Mouse (Mus musculus) kidney, embryonic 15.5 days (tissue): Measurements from ENCODE around the gene Ninj1. TPM values are rescaled to one million over a fixed set of nuclear protein-coding genes. Genes with fewer than 3 reads are reported as not detected.

Experiments used
- ATAC-seq: fragments of 200-750 bp; cut with Nextera tagmentation; replicated peaks from 2 replicates; pipeline ENCODE4 v1.8.0; 2017; ENCODE audit warnings: moderate TSS enrichment; ENCODE audit not compliant: low FRiP score
- H3K27ac ChIP-seq: fragments of 300-500 bp; sonication (generic); 2 replicates; pipeline ENCODE4 v1.5.1; 2015; ENCODE audit warnings: mild to moderate bottlenecking, inconsistent platforms
- H3K27me3 ChIP-seq: fragments of 300-500 bp; sonication (generic); 2 replicates; pipeline ENCODE4 v1.6.1; 2015; ENCODE audit warnings: inconsistent platforms
- H3K36me3 ChIP-seq: fragments of 300-500 bp; sonication (generic); 2 replicates; pipeline ENCODE4 v1.6.1; 2015; ENCODE audit warnings: inconsistent platforms
- H3K4me1 ChIP-seq: fragments of 300-500 bp; sonication (generic); 2 replicates; pipeline ENCODE4 v1.6.1; 2015; ENCODE audit warnings: inconsistent platforms
- H3K4me2 ChIP-seq: fragments of 300-500 bp; sonication (generic); 2 replicates; pipeline ENCODE4 v1.6.1; 2015; ENCODE audit warnings: moderate library complexity, mild to moderate bottlenecking, inconsistent platforms
- H3K4me3 ChIP-seq: fragments of 300-500 bp; sonication (generic); replicated peaks from 2 replicates; pipeline ENCODE4 v1.5.1; 2015; ENCODE audit warnings: mild to moderate bottlenecking, inconsistent platforms
- H3K9ac ChIP-seq: fragments of 300-500 bp; sonication (generic); 2 replicates; pipeline ENCODE4 v1.6.1; 2015; ENCODE audit warnings: mild to moderate bottlenecking, inconsistent platforms
- H3K9me3 ChIP-seq: fragments of 300-500 bp; sonication (generic); replicated peaks from 2 replicates; pipeline ENCODE4 v1.6.1; 2016; ENCODE audit warnings: inconsistent platforms
- WGBS: fragments of 180-500 bp; shearing (Covaris S2); methylation state at CpG from one replicate; pipeline ENCODE4 v1.1.7; 2015; ENCODE audit warnings: mixed read lengths; 5-methylcytosine and 5-hydroxymethylcytosine counted together
- polyA plus RNA-seq: library from polyadenylated mRNA; unstranded; fragments of >200 nt; fragmentation: Nextera tagmentation; extraction: Ambion mirVana; gene quantifications from 2 replicates; pipeline ENCODE4 v1.2.1, GENCODE M21; 2015

The Ninj1 gene
- 57.5 and 59.8 TPM in 2 replicates for polyA plus RNA-seq

- WGBS: under 1% methylated on average over 80 of the region's 87 CpGs
- peak within 1 kb of the TSS; percentile 84 for H3K4me3 ChIP-seq
- H3K9ac ChIP-seq: peak within 1 kb of the TSS; percentile 83
- ATAC-seq: peak; percentile 93
- peaks cover 58% of the 10 kb centered on the region for H3K4me1 ChIP-seq
- H3K4me2 ChIP-seq: peak within 1 kb of the TSS; percentile 97
- no peaks in the 10 kb centered on the region for H3K27me3 ChIP-seq
- H3K27ac ChIP-seq: peak within 1 kb of the TSS; percentile 82
- no peaks in the 10 kb centered on the region for H3K9me3 ChIP-seq
- H3K36me3 ChIP-seq: no peaks in the 10 kb centered on the region
Measured at GRCm38 (mm10) chr13:49187288-49188218, at the start of gene Ninj1. Ninj1 (plus strand) TSS chr13:49187485.

- ATAC-seq: 0 out of 2 replicates have a peak, but pooled peaks have one; percentile 29
- Histone ChIP-seq H3K27me3 (peaks cover 17% of the 10 kb centered on the region), H3K27ac (no peak overlapping the region), H3K4me3 (no peak overlapping the region), H3K4me1 (peaks cover 13% of the 10 kb centered on the region), H3K4me2 (no peak overlapping the region), H3K9me3 (no peaks in the 10 kb centered on the region), H3K9ac (no peak overlapping the region), H3K36me3 (no peaks in the 10 kb centered on the region)
- WGBS: 53% methylated on average over 4 of the region's 4 CpGs
Measured at GRCm38 (mm10) chr13:49140567-49140966, 46.7 kb upstream of the Ninj1 start.

- Histone ChIP-seq H3K4me1 (peaks cover 32% of the 10 kb centered on the region), H3K4me3 (no peak overlapping the region), H3K27me3 (peaks cover 35% of the 10 kb centered on the region), H3K4me2 (no peak overlapping the region), H3K9ac (no peak overlapping the region), H3K9me3 (no peaks in the 10 kb centered on the region), H3K36me3 (no peaks in the 10 kb centered on the region), H3K27ac (no peak overlapping the region)
- 71% methylated on average over 5 of the region's 5 CpGs for WGBS
- ATAC-seq: no peak
Measured at GRCm38 (mm10) chr13:49142396-49142795, 44.9 kb upstream of the Ninj1 start.

- WGBS: 93% methylated on average over 7 of the region's 7 CpGs
- Histone ChIP-seq H3K4me3 (no peak overlapping the region), H3K27ac (no peak overlapping the region), H3K9ac (no peak overlapping the region), H3K36me3 (no peaks in the 10 kb centered on the region), H3K4me2 (no peak overlapping the region), H3K27me3 (peaks cover 45% of the 10 kb centered on the region), H3K9me3 (no peaks in the 10 kb centered on the region), H3K4me1 (peaks cover 41% of the 10 kb centered on the region)
- ATAC-seq: no peak
Measured at GRCm38 (mm10) chr13:49143323-49143722, 44.0 kb upstream of the Ninj1 start.

- no peak overlapping the region for H3K4me2 ChIP-seq
- H3K4me1 ChIP-seq: peaks cover 46% of the 10 kb centered on the region
- no peak overlapping the region for H3K27ac ChIP-seq
- peaks cover 56% of the 10 kb centered on the region for H3K27me3 ChIP-seq
- ATAC-seq: no peak
- H3K4me3 ChIP-seq: no peak overlapping the region
- WGBS: 70% methylated on average over 6 of the region's 6 CpGs
- no peak overlapping the region for H3K9ac ChIP-seq
- no peaks in the 10 kb centered on the region for H3K9me3 ChIP-seq
- H3K36me3 ChIP-seq: no peaks in the 10 kb centered on the region
Measured at GRCm38 (mm10) chr13:49144451-49144850, 42.8 kb upstream of the Ninj1 start.

- Histone ChIP-seq H3K27me3 (peaks cover 64% of the 10 kb centered on the region), H3K9ac (no peak overlapping the region), H3K4me3 (no peak overlapping the region), H3K4me2 (peak overlapping the region; percentile 99; the same call in 1 of the 2 replicates), H3K4me1 (peaks cover 44% of the 10 kb centered on the region), H3K27ac (no peak overlapping the region), H3K9me3 (no peaks in the 10 kb centered on the region), H3K36me3 (no peaks in the 10 kb centered on the region)
- 39% methylated on average over 7 of the region's 7 CpGs for WGBS
- no peak for ATAC-seq
Measured at GRCm38 (mm10) chr13:49145396-49145795, 41.9 kb upstream of the Ninj1 start.

- no peaks in the 10 kb centered on the region for H3K9me3 ChIP-seq
- no peak for ATAC-seq
- 24% methylated on average over 17 of the region's 17 CpGs for WGBS
- peaks cover 41% of the 10 kb centered on the region for H3K4me1 ChIP-seq
- no peak overlapping the region for H3K27ac ChIP-seq
- H3K4me2 ChIP-seq: peak overlapping the region; percentile 99
- H3K36me3 ChIP-seq: no peaks in the 10 kb centered on the region
- peak overlapping the region; percentile 73 for H3K4me3 ChIP-seq
- peak overlapping the region; percentile 67; the same call in 1 of the 2 replicates for H3K9ac ChIP-seq
- peaks cover 68% of the 10 kb centered on the region for H3K27me3 ChIP-seq
Measured at GRCm38 (mm10) chr13:49146040-49146697, 41.1 kb upstream of the Ninj1 start.

- Histone ChIP-seq H3K27me3 (peaks cover 68% of the 10 kb centered on the region), H3K9ac (peak overlapping the region; percentile 67), H3K4me2 (peak overlapping the region; percentile 99), H3K4me1 (peaks cover 41% of the 10 kb centered on the region), H3K9me3 (no peaks in the 10 kb centered on the region), H3K36me3 (no peaks in the 10 kb centered on the region), H3K4me3 (peak overlapping the region; percentile 73), H3K27ac (no peak overlapping the region)
- no peak; the same call in 1 of the 2 replicates for ATAC-seq
- 0% methylated on average over 43 of the region's 44 CpGs for WGBS
Measured at GRCm38 (mm10) chr13:49146698-49147006, 40.6 kb upstream of the Ninj1 start.

- H3K4me1 ChIP-seq: peaks cover 41% of the 10 kb centered on the region
- peak; percentile 74 for ATAC-seq
- peak overlapping the region; percentile 99 for H3K4me2 ChIP-seq
- H3K36me3 ChIP-seq: no peaks in the 10 kb centered on the region
- H3K4me3 ChIP-seq: peak overlapping the region; percentile 73
- WGBS: under 1% methylated on average over 95 of the region's 98 CpGs
- H3K27ac ChIP-seq: no peak overlapping the region
- peak overlapping the region; percentile 67 for H3K9ac ChIP-seq
- H3K27me3 ChIP-seq: peaks cover 68% of the 10 kb centered on the region
- H3K9me3 ChIP-seq: no peaks in the 10 kb centered on the region
Measured at GRCm38 (mm10) chr13:49147007-49147857, 40.1 kb upstream of the Ninj1 start.

- Histone ChIP-seq H3K9ac (peak within 1 kb of the TSS; percentile 67), H3K4me3 (peak within 1 kb of the TSS; percentile 73), H3K27me3 (peaks cover 68% of the 10 kb centered on the region), H3K36me3 (no peaks in the 10 kb centered on the region), H3K4me2 (peak within 1 kb of the TSS; percentile 99), H3K9me3 (no peaks in the 10 kb centered on the region), H3K27ac (0 out of 2 replicates have a peak within 1 kb of the TSS, but pooled peaks have one; percentile 22), H3K4me1 (peaks cover 41% of the 10 kb centered on the region)
- WGBS: under 1% methylated on average over 43 of the region's 43 CpGs
- peak; percentile 75 for ATAC-seq
Measured at GRCm38 (mm10) chr13:49147858-49148226, 39.4 kb upstream of the Ninj1 start, which contains the start of gene Wnk2. Wnk2 (minus strand) TSS chr13:49148014.

- Histone ChIP-seq H3K9me3 (no peaks in the 10 kb centered on the region), H3K9ac (no peak overlapping the region), H3K4me1 (peaks cover 44% of the 10 kb centered on the region), H3K4me2 (peak overlapping the region; percentile 99; the same call in 1 of the 2 replicates), H3K27ac (0 out of 2 replicates have a peak overlapping the region, but pooled peaks have one; percentile 22), H3K27me3 (peaks cover 68% of the 10 kb centered on the region), H3K4me3 (no peak overlapping the region), H3K36me3 (no peaks in the 10 kb centered on the region)
- 76% methylated on average over 4 of the region's 4 CpGs for WGBS
- ATAC-seq: no peak
Measured at GRCm38 (mm10) chr13:49148687-49149086, 38.6 kb upstream of the Ninj1 start.
